ENCODE assay signal across 10 mouse cellular contexts in genomic region chr11:22965503-22965902, GRCm38 (mm10). TPM values are rescaled to one million over a fixed set of nuclear protein-coding genes. Genes with fewer than 3 reads are reported as not detected.
DNase-seq lines count a peak whose midpoint lies in the region; TF ChIP-seq lines count a peak whose summit lies in the region.
"Had no signal": no experiment of that assay in that cellular context is flagged by ENCODE, and none has a peak within 500 bp of the region (broad histone marks: within the 10 kb centered on the region; RNA-seq: fewer than 3 reads in every experiment).

No protein-coding gene starts in this region.

- no peak overlapping the region for H3K27ac ChIP-seq in gastrocnemius, adult 2 months
- H3K27ac ChIP-seq: limb, embryonic 15.5 days had no signal

- H3K4me3 ChIP-seq in gastrocnemius, adult 2 months: no peak overlapping the region
- H3K4me3 ChIP-seq: limb, embryonic 15.5 days had no signal

- intact Hi-C loops in gastrocnemius, adult 2 months (cut with DNase I): loop anchor here (10.0 kb wide), 1 partner anchor 251 kb away; no protein-coding TSS in a partner anchor
- intact Hi-C loops in left cerebral cortex, postnatal 4 days (cut with DNase I): no loop called here
- intact Hi-C loops in gastrocnemius, postnatal 14 days (cut with DNase I; ENCODE audit: low total_unique reads): no loop called here

- DNase-seq in gastrocnemius, adult 2 months: peak; percentile 30
- DNase-seq in gastrocnemius, postnatal 25 days: no peak
- DNase-seq in lung, postnatal 14 days: peak; percentile 17
- DNase-seq in lung, postnatal 25 days (ENCODE audit: low spot score): no peak
- DNase-seq in Muller cell, postnatal 12 days (ENCODE audit: inconsistent ontology term): peak; percentile 87
- DNase-seq in naive thymus-derived CD4-positive, alpha-beta T cell, adult 2 months (ENCODE audit: low read depth): peak; percentile 49
- DNase-seq in left cerebral cortex, postnatal 4 days: no peak
- no peak for DNase-seq in gastrocnemius, postnatal 14 days
- DNase-seq: cerebellum, adult 11 months had no signal

- TF ChIP-seq CTCF in gastrocnemius, adult 2 months (IDR thresholded peaks at IDR 0.05): peak; percentile 56

RNA-seq across cellular contexts. Expression of gene Zrsr1, which starts 6.3 kb away (rescaled TPM):
- total RNA-seq in gastrocnemius, adult 2 months (2021): 10 to 100 TPM; 20.7 to 20.9 TPM
- 10 to 100 TPM; 11.0 to 11.5 TPM for total RNA-seq in gastrocnemius, postnatal 25 days (2021)
- 10 to 100 TPM; 28.8 to 33.1 TPM for total RNA-seq in left cerebral cortex, postnatal 4 days (2021)
- total RNA-seq in gastrocnemius, postnatal 14 days (2021): 10 to 100 TPM in 1 of 2 experiments, 1 to 10 TPM in 1; 8.8 to 10.5 TPM

RNA-seq across cellular contexts. Expression of gene Gm28048, which starts 16.4 kb away (rescaled TPM):
- 1 to 10 TPM; 1.8 to 2.1 TPM for total RNA-seq in gastrocnemius, adult 2 months (2021)
- 1 to 10 TPM; 1.8 to 1.9 TPM for total RNA-seq in gastrocnemius, postnatal 25 days (2021)
- total RNA-seq in left cerebral cortex, postnatal 4 days (2021): 1 to 10 TPM; 2.2 to 2.9 TPM
- 1 to 10 TPM; 3.2 to 3.6 TPM for total RNA-seq in gastrocnemius, postnatal 14 days (2021)

RNA-seq across cellular contexts. Expression of gene Commd1, which starts 16.7 kb away (rescaled TPM):
- 100 to 1,000 TPM in 1 of 2 experiments, 10 to 100 TPM in 1; 89.3 to 105 TPM for total RNA-seq in gastrocnemius, adult 2 months (2021)
- total RNA-seq in gastrocnemius, postnatal 25 days (2021): 100 to 1,000 TPM in 1 of 2 experiments, 10 to 100 TPM in 1; 95.6 to 108 TPM
- total RNA-seq in left cerebral cortex, postnatal 4 days (2021): 10 to 100 TPM; 60.6 to 68.7 TPM
- total RNA-seq in gastrocnemius, postnatal 14 days (2021): 100 to 1,000 TPM; 117 to 122 TPM

RNA-seq across cellular contexts. Expression of gene Cct4, which starts 24.8 kb away (rescaled TPM):
- 100 to 1,000 TPM in 1 of 2 experiments, 10 to 100 TPM in 1; 99.6 to 110 TPM for total RNA-seq in gastrocnemius, adult 2 months (2021)
- total RNA-seq in gastrocnemius, postnatal 25 days (2021): 10 to 100 TPM; 88.1 to 96.9 TPM
- 100 to 1,000 TPM; 194 to 197 TPM for total RNA-seq in left cerebral cortex, postnatal 4 days (2021)
- total RNA-seq in gastrocnemius, postnatal 14 days (2021): 100 to 1,000 TPM in 1 of 2 experiments, 10 to 100 TPM in 1; 93.9 to 104 TPM

RNA-seq across cellular contexts. Expression of gene Fam161a, which starts 41.8 kb away (rescaled TPM):
- total RNA-seq in gastrocnemius, adult 2 months (2021): 1 to 10 TPM; 1.9 to 3.0 TPM
- 1 to 10 TPM; 2.1 to 2.7 TPM for total RNA-seq in gastrocnemius, postnatal 25 days (2021)
- 1 to 10 TPM; 3.9 to 4.3 TPM for total RNA-seq in left cerebral cortex, postnatal 4 days (2021)
- total RNA-seq in gastrocnemius, postnatal 14 days (2021): 1 to 10 TPM; 1.7 TPM

Comparison
In these comparisons a context has a peak if more than half of its experiments do, and no peak if none do; other contexts are left out.
1. DNase-seq: peak in gastrocnemius, adult 2 months (single experiment), lung, postnatal 14 days (single experiment), Muller cell, postnatal 12 days (single experiment) and naive thymus-derived CD4-positive, alpha-beta T cell, adult 2 months (single experiment); none in gastrocnemius, postnatal 25 days (single experiment), lung, postnatal 25 days (single experiment), left cerebral cortex, postnatal 4 days (single experiment) and gastrocnemius, postnatal 14 days (single experiment).